Mouse (Mus musculus) myocyte (in vitro differentiated cells): ENCODE data around the gene Prr36. TPM values are rescaled to one million over a fixed set of nuclear protein-coding genes. Genes with fewer than 3 reads are reported as not detected.

Experiments used
- H3K27me3 ChIP-seq: one replicate; pipeline ENCODE4 v1.6.1; 2011; ENCODE audit not compliant: control insufficient read depth, insufficient read depth, insufficient read length
- H3K36me3 ChIP-seq: one replicate; pipeline ENCODE4 v1.6.1; 2011; ENCODE audit not compliant: control insufficient read depth, insufficient read depth
- H3K4me2 ChIP-seq: one replicate; pipeline ENCODE4 v1.6.1; 2011; ENCODE audit warnings: low read depth, control low read depth
- H3K4me3 ChIP-seq: one replicate; pipeline ENCODE4 v1.5.1; 2011; ENCODE audit warnings: mild to moderate bottlenecking, control low read depth, moderate library complexity
- H3K79me2 ChIP-seq: one replicate; pipeline ENCODE4 v1.6.1; 2011; ENCODE audit not compliant: control insufficient read depth, insufficient read depth
- H3ac ChIP-seq: one replicate; pipeline ENCODE4 v1.6.1; 2011; ENCODE audit not compliant: control insufficient read depth, insufficient read length
- CEBPB ChIP-seq: IDR thresholded peaks from 2 replicates; pipeline ENCODE4 v1.6.1; 2011; ENCODE audit warnings: mild to moderate bottlenecking, moderate library complexity; ENCODE audit not compliant: poor library complexity, insufficient read depth, severe bottlenecking
- E2F4 ChIP-seq: IDR thresholded peaks from one replicate; pipeline ENCODE4 v1.6.1; 2011; ENCODE audit warnings: mild to moderate bottlenecking, control low read depth, moderate library complexity; ENCODE audit not compliant: insufficient read depth
- MAX ChIP-seq: IDR thresholded peaks from one replicate; pipeline ENCODE4 v1.6.1; 2011; ENCODE audit warnings: low read depth, mild to moderate bottlenecking, control low read depth
- MYOD1 ChIP-seq, 3 experiments: IDR thresholded peaks; one replicate each; pipeline ENCODE4 v1.6.1; 2011; ENCODE audit warnings: control low read depth in 2 of 3, low read depth in 2 of 3, mild to moderate bottlenecking in 2 of 3, moderate library complexity in 1 of 3; ENCODE audit not compliant: insufficient read length in 2 of 3, control insufficient read depth in 1 of 3
- MYOG ChIP-seq, 3 experiments: IDR thresholded peaks; one replicate each; pipeline ENCODE4 v1.6.1; 2011; ENCODE audit warnings: control low read depth in 2 of 3, low read depth in 2 of 3, mild to moderate bottlenecking in 2 of 3; ENCODE audit not compliant: insufficient read length in 2 of 3, control insufficient read depth in 1 of 3, insufficient read depth in 1 of 3
- POLR2A ChIP-seq: IDR thresholded peaks from one replicate; pipeline ENCODE4 v1.6.1; 2011; ENCODE audit warnings: low read depth, mild to moderate bottlenecking, control low read depth, moderate library complexity; ENCODE audit not compliant: insufficient read length
- POLR2AphosphoS2 ChIP-seq: IDR thresholded peaks from one replicate; pipeline ENCODE4 v1.6.1; 2011; ENCODE audit warnings: low read depth, control low read depth; ENCODE audit not compliant: insufficient read length
- REST ChIP-seq: IDR thresholded peaks from one replicate; pipeline ENCODE4 v1.6.1; 2011; ENCODE audit warnings: mild to moderate bottlenecking, control low read depth, moderate library complexity; ENCODE audit not compliant: insufficient read depth, insufficient read length
- SRF ChIP-seq: IDR thresholded peaks from one replicate; pipeline ENCODE4 v1.6.1; 2011; ENCODE audit warnings: low read depth; ENCODE audit not compliant: control insufficient read depth, insufficient read length
- TCF12 ChIP-seq: IDR thresholded peaks from one replicate; pipeline ENCODE4 v1.6.1; 2011; ENCODE audit warnings: mild to moderate bottlenecking, control low read depth; ENCODE audit not compliant: poor library complexity, insufficient read depth, severe bottlenecking
- TCF3 ChIP-seq: IDR thresholded peaks from one replicate; pipeline ENCODE4 v1.6.1; 2011; ENCODE audit warnings: low read depth, control low read depth; ENCODE audit not compliant: insufficient read length
- USF1 ChIP-seq: IDR thresholded peaks from one replicate; pipeline ENCODE4 v1.6.1; 2011; ENCODE audit warnings: low read depth, mild to moderate bottlenecking, control low read depth, moderate library complexity
- polyA plus RNA-seq: library from polyadenylated mRNA; unstranded; fragments of >200 nt; fragmentation: generic; extraction: Trizol; gene quantifications from one replicate; pipeline ENCODE4 v1.2.1, GENCODE M21; 2012; ENCODE audit warnings: missing spikeins

The Prr36 gene
- polyA plus RNA-seq, 1 experiment, result 0.19 TPM

GRCm38 (mm10) chr8:4207016-4207350 lies 10.3 kb downstream of the Prr36 start:
- Histone ChIP-seq H3ac (no peak overlapping the region), H3K79me2 (no peaks in the 10 kb centered on the region), H3K27me3 (no peaks in the 10 kb centered on the region), H3K4me2 (no peak overlapping the region), H3K4me3 (no peak overlapping the region), H3K36me3 (no peaks in the 10 kb centered on the region)
- TF ChIP-seq TCF3 (no peak), SRF (no peak), POLR2AphosphoS2 (no peak), E2F4 (no peak), MYOG (IDR thresholded peaks at IDR 0.05; ENCODE audit: control insufficient read depth in 1 of 3, insufficient read depth in 1 of 3, insufficient read length in 2 of 3, low read depth in 2 of 3) (no peak), POLR2A (no peak), REST (no peak), MYOD1 (IDR thresholded peaks at IDR 0.05; ENCODE audit: control insufficient read depth in 1 of 3, insufficient read length in 2 of 3, low read depth in 2 of 3) (no peak), CEBPB (no peak)

- no peaks in the 10 kb centered on the region for H3K27me3 ChIP-seq
- TF ChIP-seq USF1 (no peak), REST (no peak), E2F4 (no peak), MAX (no peak), CEBPB (no peak), POLR2AphosphoS2 (no peak), TCF3 (no peak), MYOD1 (IDR thresholded peaks at IDR 0.05; ENCODE audit: control insufficient read depth in 1 of 3, insufficient read length in 2 of 3, low read depth in 2 of 3) (no peak), MYOG (IDR thresholded peaks at IDR 0.05; ENCODE audit: control insufficient read depth in 1 of 3, insufficient read depth in 1 of 3, insufficient read length in 2 of 3, low read depth in 2 of 3) (no peak), SRF (no peak), TCF12 (no peak), POLR2A (no peak)
- H3ac ChIP-seq, result no peak overlapping the region
- H3K79me2 ChIP-seq, result no peaks in the 10 kb centered on the region
- H3K4me2 ChIP-seq, result no peak overlapping the region
- H3K36me3 ChIP-seq, result no peaks in the 10 kb centered on the region
- no peak overlapping the region for H3K4me3 ChIP-seq
These were observed 10.9 kb downstream of the Prr36 start for GRCm38 (mm10) chr8:4206182-4207015.

- no peaks in the 10 kb centered on the region for H3K27me3 ChIP-seq
- no peaks in the 10 kb centered on the region for H3K79me2 ChIP-seq
- H3ac ChIP-seq, result no peak overlapping the region
- H3K36me3 ChIP-seq, result no peaks in the 10 kb centered on the region
- no peak overlapping the region for H3K4me3 ChIP-seq
- TF ChIP-seq POLR2AphosphoS2, result no peak
- no peak for TF ChIP-seq REST
- TF ChIP-seq USF1, result no peak
- no peak for TF ChIP-seq MAX
- no peak for TF ChIP-seq POLR2A
- TF ChIP-seq MYOD1 (IDR thresholded peaks at IDR 0.05; ENCODE audit: control insufficient read depth in 1 of 3, insufficient read length in 2 of 3, low read depth in 2 of 3), result no peak
- no peak for TF ChIP-seq TCF3
- TF ChIP-seq E2F4, result no peak
- TF ChIP-seq MYOG (IDR thresholded peaks at IDR 0.05; ENCODE audit: control insufficient read depth in 1 of 3, insufficient read depth in 1 of 3, insufficient read length in 2 of 3, low read depth in 2 of 3), result no peak
- H3K4me2 ChIP-seq, result no peak overlapping the region
These were observed 11.8 kb downstream of the Prr36 start for GRCm38 (mm10) chr8:4205246-4206123.

GRCm38 (mm10) chr8:4201321-4201720 lies 15.9 kb downstream of the Prr36 start:
- Histone ChIP-seq H3K4me3 (no peak overlapping the region), H3ac (no peak overlapping the region), H3K4me2 (no peak overlapping the region), H3K36me3 (no peaks in the 10 kb centered on the region), H3K27me3 (no peaks in the 10 kb centered on the region), H3K79me2 (no peaks in the 10 kb centered on the region)
- TF ChIP-seq SRF, result no peak

GRCm38 (mm10) chr8:4193588-4193894 lies 23.7 kb downstream of the Prr36 start:
- peak overlapping the region; percentile 12 for H3K4me2 ChIP-seq

More at GRCm38 (mm10) chr8:4193588-4193894, 23.7 kb downstream of the Prr36 start:
- Histone ChIP-seq H3K36me3 (no peaks in the 10 kb centered on the region), H3K4me3 (no peak overlapping the region), H3ac (no peak overlapping the region), H3K79me2 (no peaks in the 10 kb centered on the region), H3K27me3 (no peaks in the 10 kb centered on the region)
- TF ChIP-seq MYOD1 (IDR thresholded peaks at IDR 0.05; ENCODE audit: control insufficient read depth in 1 of 3, insufficient read length in 2 of 3, low read depth in 2 of 3), result no peak
- no peak for TF ChIP-seq TCF3
